In genomic region chr15:96287369-96287975, GRCm38 (mm10) we compare ENCODE assay signal across 8 mouse cellular contexts. TPM values are rescaled to one million over a fixed set of nuclear protein-coding genes. Genes with fewer than 3 reads are reported as not detected.
A peak's percentile ranks its signal among the peaks of the same experiment; 100 is the strongest.
DNase-seq lines count a peak whose midpoint lies in the region; ATAC-seq lines count a peak whose summit lies in the region.

TSS of gene Arid2 (plus strand) at chr15:96287518.

- H3K4me3 ChIP-seq in embryonic facial prominence, embryonic 15.5 days (replicated peaks) = peak within 1 kb of the TSS; percentile 84
- peak within 1 kb of the TSS; percentile 89 for H3K4me3 ChIP-seq in heart, embryonic 10.5 days
- H3K4me3 ChIP-seq in kidney, embryonic 14.5 days (ENCODE audit: low read length) = peak within 1 kb of the TSS; percentile 96
- H3K4me3 ChIP-seq in liver, embryonic 12.5 days = peak within 1 kb of the TSS; percentile 89
- peak within 1 kb of the TSS; percentile 91 for H3K4me3 ChIP-seq in stomach, embryonic 16.5 days (replicated peaks; ENCODE audit: low read length)

- H3K36me3 ChIP-seq in embryonic facial prominence, embryonic 15.5 days = no peaks in the 10 kb centered on the region
- peaks cover 9% of the 10 kb centered on the region; the same call in 1 of the 2 replicates for H3K36me3 ChIP-seq in heart, embryonic 10.5 days
- H3K36me3 ChIP-seq in kidney, embryonic 14.5 days (ENCODE audit: control insufficient read depth, insufficient read depth, low read length) = no peaks in the 10 kb centered on the region
- peaks cover 15% of the 10 kb centered on the region for H3K36me3 ChIP-seq in liver, embryonic 12.5 days
- no peaks in the 10 kb centered on the region for H3K36me3 ChIP-seq in stomach, embryonic 16.5 days (ENCODE audit: control insufficient read depth, insufficient read depth, low read length)

- ATAC-seq in embryonic facial prominence, embryonic 15.5 days (ENCODE audit: insufficient number of reproducible peaks, low FRiP score, low TSS enrichment, low read depth) = peak; percentile 25
- peak; percentile 3 for ATAC-seq in kidney, embryonic 14.5 days (ENCODE audit: low FRiP score, low TSS enrichment)
- peak; percentile 50 for ATAC-seq in liver, embryonic 12.5 days
- ATAC-seq in stomach, embryonic 16.5 days (ENCODE audit: insufficient read depth, low FRiP score) = peak; percentile 54

- WGBS in embryonic facial prominence, embryonic 15.5 days = under 1% methylated on average over 60 of the region's 67 CpGs
- WGBS in heart, embryonic 10.5 days = 2% methylated on average over 51 of the region's 67 CpGs
- WGBS in kidney, embryonic 14.5 days = 1% methylated on average over 55 of the region's 67 CpGs
- under 1% methylated on average over 51 of the region's 67 CpGs for WGBS in liver, embryonic 12.5 days (ENCODE audit: insufficient replicate concordance)
- under 1% methylated on average over 51 of the region's 67 CpGs for WGBS in stomach, embryonic 16.5 days

- H3K27ac ChIP-seq in embryonic facial prominence, embryonic 15.5 days (replicated peaks) = peak within 1 kb of the TSS; percentile 100
- H3K27ac ChIP-seq in heart, embryonic 10.5 days = peak within 1 kb of the TSS; percentile 100
- H3K27ac ChIP-seq in kidney, embryonic 14.5 days (ENCODE audit: low read depth, low read length) = peak within 1 kb of the TSS; percentile 100
- peak within 1 kb of the TSS; percentile 99 for H3K27ac ChIP-seq in liver, embryonic 12.5 days
- peak within 1 kb of the TSS; percentile 100 for H3K27ac ChIP-seq in stomach, embryonic 16.5 days (ENCODE audit: low read length)

- H3K9ac ChIP-seq in embryonic facial prominence, embryonic 15.5 days = peak within 1 kb of the TSS; percentile 99
- H3K9ac ChIP-seq in kidney, embryonic 14.5 days (ENCODE audit: low read depth, low read length) = peak within 1 kb of the TSS; percentile 99
- peak within 1 kb of the TSS; percentile 98 for H3K9ac ChIP-seq in liver, embryonic 12.5 days
- H3K9ac ChIP-seq in stomach, embryonic 16.5 days (ENCODE audit: low read length) = peak within 1 kb of the TSS; percentile 100

- no peaks in the 10 kb centered on the region for H3K27me3 ChIP-seq in embryonic facial prominence, embryonic 15.5 days
- H3K27me3 ChIP-seq in heart, embryonic 10.5 days (ENCODE audit: insufficient read depth, poor library complexity, severe bottlenecking) = no peaks in the 10 kb centered on the region
- no peaks in the 10 kb centered on the region for H3K27me3 ChIP-seq in kidney, embryonic 14.5 days (ENCODE audit: control insufficient read depth, insufficient read depth, low read length)
- no peaks in the 10 kb centered on the region for H3K27me3 ChIP-seq in liver, embryonic 12.5 days (replicated peaks)
- no peaks in the 10 kb centered on the region for H3K27me3 ChIP-seq in stomach, embryonic 16.5 days (ENCODE audit: control insufficient read depth, insufficient read depth, low read length)

- no peaks in the 10 kb centered on the region for H3K9me3 ChIP-seq in embryonic facial prominence, embryonic 15.5 days (replicated peaks)
- H3K9me3 ChIP-seq in heart, embryonic 10.5 days = no peaks in the 10 kb centered on the region
- no peaks in the 10 kb centered on the region for H3K9me3 ChIP-seq in kidney, embryonic 14.5 days (ENCODE audit: control insufficient read depth, low read length)
- H3K9me3 ChIP-seq in liver, embryonic 12.5 days (replicated peaks) = no peaks in the 10 kb centered on the region
- no peaks in the 10 kb centered on the region for H3K9me3 ChIP-seq in stomach, embryonic 16.5 days (replicated peaks; ENCODE audit: control insufficient read depth, low read length)

- DNase-seq in 3T3-L1 (ENCODE audit: low read depth, low spot score) = peak; percentile 68
- DNase-seq in adrenal gland, postnatal 14 days = peak; percentile 86
- peak; percentile 87 for DNase-seq in heart, embryonic 10.5 days (ENCODE audit: low spot score)
- peak; percentile 79 for DNase-seq in naive thymus-derived CD4-positive, alpha-beta T cell, adult 2 months (ENCODE audit: low read depth)

- peaks cover 18% of the 10 kb centered on the region for H3K4me1 ChIP-seq in embryonic facial prominence, embryonic 15.5 days
- peaks cover 5% of the 10 kb centered on the region; the same call in 1 of the 2 replicates for H3K4me1 ChIP-seq in heart, embryonic 10.5 days
- peaks cover 10% of the 10 kb centered on the region; the same call in 1 of the 2 replicates for H3K4me1 ChIP-seq in kidney, embryonic 14.5 days (ENCODE audit: control insufficient read depth, insufficient read depth, low read length)
- peaks cover 38% of the 10 kb centered on the region for H3K4me1 ChIP-seq in liver, embryonic 12.5 days
- peaks cover 16% of the 10 kb centered on the region for H3K4me1 ChIP-seq in stomach, embryonic 16.5 days (ENCODE audit: control insufficient read depth, insufficient read depth, low read length)

- H3K4me2 ChIP-seq in embryonic facial prominence, embryonic 15.5 days (replicated peaks) = peak within 1 kb of the TSS; percentile 71
- H3K4me2 ChIP-seq in kidney, embryonic 14.5 days (replicated peaks; ENCODE audit: low read depth, low read length) = peak within 1 kb of the TSS; percentile 75
- peak within 1 kb of the TSS; percentile 92 for H3K4me2 ChIP-seq in liver, embryonic 12.5 days
- H3K4me2 ChIP-seq in stomach, embryonic 16.5 days (ENCODE audit: low read depth, low read length) = peak within 1 kb of the TSS; percentile 95

RNA-seq across cellular contexts. Expression of gene Arid2, which starts in this region (rescaled TPM):
- total RNA-seq in adrenal gland, postnatal 14 days (2021) = 38.4 and 43.1 TPM in 2 replicates
- 21.3 and 22.8 TPM in 2 replicates for polyA plus RNA-seq in embryonic facial prominence, embryonic 15.5 days (2015; fragmentation: Nextera tagmentation; extraction: Ambion mirVana)
- polyA plus RNA-seq in heart, embryonic 10.5 days (2016; fragmentation: Nextera tagmentation; extraction: Ambion mirVana) = 18.3 and 22.0 TPM in 2 replicates
- 33.2 and 36.0 TPM in 2 replicates for polyA plus RNA-seq in kidney, embryonic 14.5 days (2014; fragmentation: Nextera tagmentation; extraction: Ambion mirVana)
- polyA plus RNA-seq in liver, embryonic 12.5 days (2016; fragmentation: Nextera tagmentation; extraction: Ambion mirVana) = 14.1 and 14.5 TPM in 2 replicates
- polyA plus RNA-seq in stomach, embryonic 16.5 days (2015; fragmentation: Nextera tagmentation; extraction: Ambion mirVana) = 17.1 and 19.7 TPM in 2 replicates

Comparison
In these comparisons a context has a peak if more than half of its experiments do, and no peak if none do; other contexts are left out.
1. Peak in every context shown above with its lines: DNase-seq, ATAC-seq, H3K4me3 ChIP-seq and H3K27ac ChIP-seq.
2. ATAC-seq: peak in every context shown above with its lines; median percentile 54 in stomach, embryonic 16.5 days; 50 in liver, embryonic 12.5 days; 25 in embryonic facial prominence, embryonic 15.5 days; 3 in kidney, embryonic 14.5 days.